Mouse (Mus musculus) megakaryocyte-erythroid progenitor cell, adult 5-6 weeks (primary cell): Measurements from ENCODE around the gene Otog. TPM values are rescaled to one million over a fixed set of nuclear protein-coding genes. Genes with fewer than 3 reads are reported as not detected.

ENCODE experiments used
- ATAC-seq: replicated peaks from 2 replicates; pipeline ENCODE4 v1.8.0; 2016; ENCODE audit warnings: mild to moderate bottlenecking, inconsistent platforms; ENCODE audit not compliant: severe bottlenecking, poor library complexity, low FRiP score, low TSS enrichment
- total RNA-seq, 2 experiments: library from RNA; stranded (forward) in 1 of 2; stranded (reverse) in 1 of 2; fragments of 200-1000, 215-1000 nt in 1 of 2; fragments of >200 nt in 1 of 2; fragmentation: Nextera tagmentation in 1 of 2; gene quantifications; 2 replicates each; pipeline ENCODE4 v1.2.3; 2014 to 2017

Otog gene
- total RNA-seq, 2 experiments from 2014 or later, result not detected

GRCm38 (mm10) chr7:46350119-46350702 is 109.4 kb downstream of the Otog start:
- ATAC-seq, result no peak

GRCm38 (mm10) chr7:46352748-46353147 is 112.0 kb downstream of the Otog start:
- ATAC-seq, result no peak

DNA sequence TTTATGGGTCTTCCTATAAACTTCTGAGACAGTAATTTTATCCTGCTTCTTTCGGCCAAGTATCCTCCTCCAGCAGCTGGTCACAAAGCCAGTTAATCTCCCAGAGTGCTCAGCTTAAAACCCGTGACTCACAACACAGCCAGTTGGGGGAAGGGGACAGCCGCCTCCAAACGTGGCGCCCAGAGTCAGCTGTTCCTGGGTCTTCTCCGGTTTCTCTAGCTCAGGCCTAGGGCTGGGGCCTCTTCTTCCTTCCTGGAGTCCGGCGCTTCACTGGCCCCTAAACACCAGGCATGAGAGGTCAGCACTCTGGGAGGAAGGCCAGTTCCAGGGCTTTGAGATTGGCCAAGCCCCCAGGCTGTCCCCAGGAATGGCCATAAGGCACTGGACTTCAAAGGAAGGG is 112.4 kb downstream of the Otog start:
- no peak for ATAC-seq

DNA sequence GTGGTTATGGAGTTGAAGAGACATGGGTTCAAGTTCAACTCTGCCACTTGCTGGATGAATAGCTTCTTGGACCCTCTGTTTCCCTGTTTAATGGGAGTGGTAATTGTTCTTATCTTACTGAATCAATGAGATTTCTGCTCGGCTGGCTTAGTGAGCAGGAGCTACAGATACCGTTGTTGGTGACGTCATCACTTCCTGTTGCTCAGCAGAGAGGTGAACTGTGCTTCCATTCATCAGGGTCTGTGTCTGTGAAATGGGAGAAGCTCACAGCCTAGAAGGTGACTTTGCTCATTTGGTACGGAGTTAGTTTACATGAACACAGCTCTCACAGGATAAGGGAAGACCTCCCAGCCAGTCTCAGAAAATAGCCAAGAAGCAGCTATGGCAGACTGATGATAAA is 113.1 kb downstream of the Otog start:
- no peak for ATAC-seq

Other genes starting within 250 kb of the Otog start
- not detected in 2 replicates for gene Abcc6, start 210.7 kb upstream of the Otog start, total RNA-seq (2014; fragmentation: Nextera tagmentation)
- gene Abcc6, start 210.7 kb upstream of the Otog start, total RNA-seq (2017), result not detected in 2 replicates
- gene Nomo1, start 207.3 kb upstream of the Otog start, total RNA-seq (2014; fragmentation: Nextera tagmentation), result 86.4 and 105 TPM in 2 replicates
- 76.8 and 89.3 TPM in 2 replicates for gene Nomo1, start 207.3 kb upstream of the Otog start, total RNA-seq (2017)
- not detected in 2 replicates for gene Kcnj11, start 140.2 kb upstream of the Otog start, total RNA-seq (2014; fragmentation: Nextera tagmentation)
- not detected in 2 replicates for gene Kcnj11, start 140.2 kb upstream of the Otog start, total RNA-seq (2017)
- gene Abcc8, start 61.0 kb upstream of the Otog start, total RNA-seq (2014; fragmentation: Nextera tagmentation), result not detected in 2 replicates
- gene Abcc8, start 61.0 kb upstream of the Otog start, total RNA-seq (2017), result not detected in 2 replicates
- not detected in 2 replicates for gene Ush1c, start 2.5 kb upstream of the Otog start, total RNA-seq (2014; fragmentation: Nextera tagmentation)
- not detected in 2 replicates for gene Ush1c, start 2.5 kb upstream of the Otog start, total RNA-seq (2017)
- gene Myod1, start 135.5 kb downstream of the Otog start, total RNA-seq (2014; fragmentation: Nextera tagmentation), result not detected in 2 replicates
- not detected in 2 replicates for gene Myod1, start 135.5 kb downstream of the Otog start, total RNA-seq (2017)
- 1.1 and 10.7 TPM in 2 replicates for gene Kcnc1, start 155.5 kb downstream of the Otog start, total RNA-seq (2014; fragmentation: Nextera tagmentation)
- 0.19 and 0.84 TPM in 2 replicates for gene Kcnc1, start 155.5 kb downstream of the Otog start, total RNA-seq (2017)